Mouse (Mus musculus) MEL (cell line): ENCODE measurements around the gene Rfk. TPM values are rescaled to one million over a fixed set of nuclear protein-coding genes. Genes with fewer than 3 reads are reported as not detected.

Source experiments
- DNase-seq: peaks from one replicate; pipeline ENCODE4 v3.0.0; 2011; ENCODE audit warnings: low read depth, low spot score
- H3K27ac ChIP-seq: 2 replicates; pipeline ENCODE4 v1.5.1; 2012; ENCODE audit warnings: low read depth, mild to moderate bottlenecking, control low read depth, low read length, moderate library complexity; ENCODE audit not compliant: control insufficient read depth
- H3K27me3 ChIP-seq, 2 experiments: fragments of 150-350 bp in 1 of 2; sonication (generic) in 1 of 2; 2 replicates each; pipeline ENCODE4 v1.6.1; 2012; ENCODE audit warnings: low read length in 2 of 2, mild to moderate bottlenecking in 2 of 2, improper control_type of control experiment in 1 of 2, moderate library complexity in 1 of 2; ENCODE audit not compliant: insufficient read depth in 2 of 2, control insufficient read depth in 1 of 2
- H3K36me3 ChIP-seq, 2 experiments: 2 replicates each; pipeline ENCODE4 v1.6.1; 2012 to 2014; ENCODE audit warnings: low read length in 2 of 2, improper control_type of control experiment in 1 of 2, inconsistent platforms in 1 of 2, mild to moderate bottlenecking in 1 of 2; ENCODE audit not compliant: insufficient read depth in 2 of 2, control insufficient read depth in 1 of 2
- H3K4me1 ChIP-seq, 2 experiments: fragments of 150-350 bp in 1 of 2; sonication (generic) in 1 of 2; 2 replicates each; pipeline ENCODE4 v1.6.1; 2012; ENCODE audit warnings: low read length in 2 of 2, improper control_type of control experiment in 1 of 2, mild to moderate bottlenecking in 1 of 2; ENCODE audit not compliant: insufficient read depth in 2 of 2, control insufficient read depth in 1 of 2
- H3K4me3 ChIP-seq, 2 experiments: fragments of 150-350 bp in 1 of 2; sonication (generic) in 1 of 2; 2 replicates each; pipeline ENCODE4 v1.5.1; 2012; ENCODE audit warnings: low read depth in 2 of 2, low read length in 2 of 2, mild to moderate bottlenecking in 2 of 2, moderate library complexity in 2 of 2, control low read depth in 1 of 2, improper control_type of control experiment in 1 of 2; ENCODE audit not compliant: control insufficient read depth in 1 of 2, insufficient read depth in 1 of 2
- H3K79me2 ChIP-seq: 2 replicates; pipeline ENCODE4 v1.6.1; 2012; ENCODE audit warnings: mild to moderate bottlenecking, low read length, moderate library complexity; ENCODE audit not compliant: control insufficient read depth, poor library complexity, insufficient read depth
- H3K9ac ChIP-seq: 2 replicates; pipeline ENCODE4 v1.6.1; 2012; ENCODE audit warnings: low read depth, mild to moderate bottlenecking, control low read depth, low read length, moderate library complexity; ENCODE audit not compliant: control insufficient read depth, poor library complexity, severe bottlenecking
- H3K9me3 ChIP-seq: fragments of 150-350 bp; sonication (generic); replicated peaks from 2 replicates; pipeline ENCODE4 v1.6.1; 2012; ENCODE audit warnings: mild to moderate bottlenecking, low read length, improper control_type of control experiment, moderate library complexity; ENCODE audit not compliant: insufficient read depth
- BHLHE40 ChIP-seq: IDR thresholded peaks from 2 replicates; pipeline ENCODE4 v1.6.1; 2012; ENCODE audit warnings: low read depth, mild to moderate bottlenecking, inconsistent platforms, low read length, improper control_type of control experiment, borderline replicate concordance
- CHD1 ChIP-seq: IDR thresholded peaks from 2 replicates; pipeline ENCODE4 v1.6.1; 2012; ENCODE audit warnings: low read depth, mild to moderate bottlenecking, inconsistent platforms, low read length, improper control_type of control experiment
- CTCF ChIP-seq, 3 experiments: IDR thresholded peaks in 2 of 3; conservative IDR thresholded peaks in 1 of 3; 2 replicates each; pipeline ENCODE4 v1.5.1; 2011 to 2012; ENCODE audit warnings: low read length in 3 of 3, low read depth in 2 of 3, mild to moderate bottlenecking in 2 of 3, improper control_type of control experiment in 1 of 3, inconsistent platforms in 1 of 3, mixed read lengths in 1 of 3, moderate library complexity in 1 of 3; ENCODE audit not compliant: control insufficient read depth in 1 of 3, insufficient read depth in 1 of 3, poor library complexity in 1 of 3, severe bottlenecking in 1 of 3
- E2F4 ChIP-seq: IDR thresholded peaks from 2 replicates; pipeline ENCODE4 v1.6.1; 2011; ENCODE audit warnings: low read depth, low read length, improper control_type of control experiment, borderline replicate concordance
- ETS1 ChIP-seq: IDR thresholded peaks from 2 replicates; pipeline ENCODE4 v1.6.1; 2012; ENCODE audit warnings: low read depth, mild to moderate bottlenecking, inconsistent platforms, low read length, improper control_type of control experiment, moderate library complexity
- GABPA ChIP-seq: IDR thresholded peaks from 2 replicates; pipeline ENCODE4 v1.6.1; 2012; ENCODE audit warnings: low read depth, mild to moderate bottlenecking, inconsistent platforms, low read length, improper control_type of control experiment, moderate library complexity
- HCFC1 ChIP-seq: IDR thresholded peaks from 2 replicates; pipeline ENCODE4 v1.6.1; 2012; ENCODE audit warnings: low read depth, mild to moderate bottlenecking, inconsistent platforms, low read length, improper control_type of control experiment, moderate library complexity
- KAT2A ChIP-seq: conservative IDR thresholded peaks from 2 replicates; pipeline ENCODE4 v1.6.1; 2012; ENCODE audit warnings: low read depth, low read length, improper control_type of control experiment, inconsistent platforms
- MAZ ChIP-seq: IDR thresholded peaks from 2 replicates; pipeline ENCODE4 v1.6.1; 2012; ENCODE audit warnings: low read depth, mild to moderate bottlenecking, inconsistent platforms, low read length, improper control_type of control experiment
- MEF2A ChIP-seq: IDR thresholded peaks from 2 replicates; pipeline ENCODE4 v1.6.1; 2014; ENCODE audit warnings: low read depth, mild to moderate bottlenecking, inconsistent platforms, low read length, improper control_type of control experiment; ENCODE audit not compliant: poor library complexity, insufficient replicate concordance, severe bottlenecking; ENCODE audit errors: extremely low read depth
- MXI1 ChIP-seq: IDR thresholded peaks from 2 replicates; pipeline ENCODE4 v1.6.1; 2011; ENCODE audit warnings: mild to moderate bottlenecking, low read depth, low read length, improper control_type of control experiment
- MYB ChIP-seq: IDR thresholded peaks from 2 replicates; pipeline ENCODE4 v1.6.1; 2011; ENCODE audit warnings: mild to moderate bottlenecking, low read depth, low read length, improper control_type of control experiment
- MYC ChIP-seq: IDR thresholded peaks from 2 replicates; pipeline ENCODE4 v1.6.1; 2011; ENCODE audit warnings: low read depth, mild to moderate bottlenecking, low read length, improper control_type of control experiment, moderate library complexity
- NRF1 ChIP-seq: IDR thresholded peaks from 2 replicates; pipeline ENCODE4 v1.6.1; 2014; ENCODE audit warnings: low read depth, mild to moderate bottlenecking, inconsistent platforms, low read length, improper control_type of control experiment, moderate library complexity; ENCODE audit not compliant: poor library complexity, insufficient read depth, severe bottlenecking
- POLR2A ChIP-seq, 2 experiments: IDR thresholded peaks; 2 replicates each; pipeline ENCODE4 v1.6.1; 2011 to 2012; ENCODE audit warnings: low read length in 2 of 2, mild to moderate bottlenecking in 2 of 2, control low read depth in 1 of 2, improper control_type of control experiment in 1 of 2, low read depth in 1 of 2, moderate library complexity in 1 of 2; ENCODE audit not compliant: control insufficient read depth in 1 of 2, insufficient read depth in 1 of 2, poor library complexity in 1 of 2
- POLR2AphosphoS2 ChIP-seq: IDR thresholded peaks from 2 replicates; pipeline ENCODE4 v1.6.1; 2011; ENCODE audit warnings: low read length, improper control_type of control experiment
- RAD21 ChIP-seq: IDR thresholded peaks from 2 replicates; pipeline ENCODE4 v1.6.1; 2011; ENCODE audit warnings: mild to moderate bottlenecking, low read depth, low read length, improper control_type of control experiment
- RCOR1 ChIP-seq: IDR thresholded peaks from 2 replicates; pipeline ENCODE4 v1.6.1; 2012; ENCODE audit warnings: low read depth, mild to moderate bottlenecking, inconsistent platforms, low read length, improper control_type of control experiment
- SMC3 ChIP-seq: IDR thresholded peaks from 2 replicates; pipeline ENCODE4 v1.6.1; 2011; ENCODE audit warnings: low read depth, low read length, improper control_type of control experiment
- TAL1 ChIP-seq: IDR thresholded peaks from 2 replicates; pipeline ENCODE4 v1.6.1; 2012; ENCODE audit warnings: mild to moderate bottlenecking, inconsistent platforms, low read length, moderate library complexity, mixed read lengths
- USF1 ChIP-seq: IDR thresholded peaks from 2 replicates; pipeline ENCODE4 v1.6.1; 2014; ENCODE audit warnings: low read depth, mild to moderate bottlenecking, inconsistent platforms, low read length, improper control_type of control experiment, moderate library complexity
- USF2 ChIP-seq, 2 experiments: IDR thresholded peaks; 2 replicates each; pipeline ENCODE4 v1.6.1; 2011 to 2012; ENCODE audit warnings: improper control_type of control experiment in 2 of 2, low read length in 2 of 2, borderline replicate concordance in 1 of 2, inconsistent platforms in 1 of 2, low read depth in 1 of 2, mild to moderate bottlenecking in 1 of 2; ENCODE audit not compliant: insufficient read depth in 1 of 2
- ZNF384 ChIP-seq: IDR thresholded peaks from 2 replicates; pipeline ENCODE4 v1.6.1; 2012; ENCODE audit warnings: low read depth, mild to moderate bottlenecking, inconsistent platforms, low read length, improper control_type of control experiment
- polyA plus RNA-seq, 2 experiments: library from polyadenylated mRNA; stranded (reverse) in 1 of 2; unstranded in 1 of 2; fragments of >175 nt in 1 of 2; fragments of >200 nt in 1 of 2; gene quantifications; 2 replicates each; pipeline versions ENCODE4 v1.2.1 to v1.2.4; 2012; ENCODE audit warnings: low replicate concordance in 2 of 2, low read depth in 1 of 2; ENCODE audit not compliant: insufficient read length in 2 of 2, insufficient read depth in 1 of 2, missing spikeins in 1 of 2
- total RNA-seq: library from RNA; depleted of rRNA; stranded (reverse); fragments of 300-350 nt; gene quantifications from 2 replicates; pipeline ENCODE4 v1.2.3, GENCODE M21; 2012

Rfk gene
- total and polyA plus RNA-seq, 3 experiments = 16.2 to 39.7 TPM; not detected in 1

- H3K36me3 ChIP-seq = no peaks in the 10 kb centered on the region; a peak in 1 of 4 replicates
- no peak overlapping the region for H3K9ac ChIP-seq
- 0 out of 4 replicates have a peak, but pooled peaks cover 0 to under 1% of the 10 kb centered on the region in 2 experiments for H3K4me1 ChIP-seq
- no peak overlapping the region for H3K27ac ChIP-seq
- H3K4me3 ChIP-seq = no peak overlapping the region
- H3K27me3 ChIP-seq = no peaks in the 10 kb centered on the region; a peak in 1 of 4 replicates
- DNase-seq = no peak
- no peaks in the 10 kb centered on the region for H3K79me2 ChIP-seq
- TF ChIP-seq RAD21 (no peak), MYC (no peak), POLR2AphosphoS2 (no peak), E2F4 (no peak), CTCF (IDR thresholded peaks at IDR 0.05 in 2 of 3, conservative IDR thresholded peaks at IDR 0.05 in 1 of 3; ENCODE audit: control insufficient read depth in 1 of 3, insufficient read depth in 1 of 3, low read depth in 2 of 3, low read length in 3 of 3, poor library complexity in 1 of 3, severe bottlenecking in 1 of 3) (no peak), NRF1 (no peak), MYB (no peak), HCFC1 (no peak), MXI1 (no peak), MEF2A (no peak), RCOR1 (no peak), BHLHE40 (no peak), CHD1 (no peak), POLR2A (IDR thresholded peaks at IDR 0.05; ENCODE audit: control insufficient read depth in 1 of 2, insufficient read depth in 1 of 2, low read depth in 1 of 2, low read length in 2 of 2, poor library complexity in 1 of 2) (no peak), SMC3 (no peak), GABPA (no peak)
- H3K9me3 ChIP-seq = no peaks in the 10 kb centered on the region
Measured at GRCm38 (mm10) chr19:17366364-17367090, 27.3 kb upstream of the Rfk start.

- Histone ChIP-seq H3K27ac (no peak overlapping the region), H3K79me2 (no peaks in the 10 kb centered on the region), H3K9ac (no peak overlapping the region), H3K36me3 (no peaks in the 10 kb centered on the region), H3K9me3 (no peaks in the 10 kb centered on the region), H3K4me1 (no peaks in the 10 kb centered on the region), H3K27me3 (peaks cover 0 to 2% of the 10 kb centered on the region in 2 experiments; a peak in 2 of 4 replicates), H3K4me3 (no peak overlapping the region)
- DNase-seq = no peak
- TF ChIP-seq SMC3 (no peak), TAL1 (no peak), E2F4 (no peak), CHD1 (no peak), ZNF384 (no peak), USF2 (IDR thresholded peaks at IDR 0.05; ENCODE audit: borderline replicate concordance in 1 of 2, insufficient read depth in 1 of 2, low read depth in 1 of 2, low read length in 2 of 2) (no peak), HCFC1 (no peak), MAZ (no peak), USF1 (no peak), ETS1 (no peak), POLR2AphosphoS2 (no peak), POLR2A (IDR thresholded peaks at IDR 0.05; ENCODE audit: control insufficient read depth in 1 of 2, insufficient read depth in 1 of 2, low read depth in 1 of 2, low read length in 2 of 2, poor library complexity in 1 of 2) (no peak), KAT2A (no peak)
Measured at GRCm38 (mm10) chr19:17368557-17368956, 25.3 kb upstream of the Rfk start.
